In the genomic region with DNA sequence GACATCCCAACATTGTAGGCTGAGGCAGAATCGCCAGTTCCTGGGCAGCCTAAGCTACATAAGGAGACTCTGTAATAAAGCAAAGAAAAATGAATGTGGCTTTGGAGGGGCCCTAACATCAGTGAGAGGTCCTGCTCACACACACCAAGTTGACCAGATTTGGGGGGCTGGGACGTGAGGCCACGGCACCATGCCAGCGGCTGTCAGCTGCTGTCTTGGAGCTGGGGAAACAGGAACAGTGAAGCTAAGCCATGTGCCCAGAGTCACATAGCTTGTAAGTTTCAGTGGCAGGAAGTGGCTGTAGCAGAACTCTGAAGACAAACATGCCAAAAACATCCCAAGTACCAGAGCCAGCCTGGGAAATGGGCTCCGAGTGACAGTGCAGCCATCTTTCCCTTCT, we compare ENCODE assay signal across 26 mouse cellular contexts. TPM values are rescaled to one million over a fixed set of nuclear protein-coding genes. Genes with fewer than 3 reads are reported as not detected.
"Had no signal": no experiment of that assay in that cellular context is flagged by ENCODE, and none has a peak within 500 bp of the region (broad histone marks: within the 10 kb centered on the region; RNA-seq: fewer than 3 reads in every experiment).

No protein-coding gene starts in this region.

- ATAC-seq: hindbrain, embryonic 16.5 days; inflammation-experienced regulatory T-cells, adult 6 months; intestine, embryonic 15.5 days; intestine, postnatal 0 days had no signal

- H3K4me3 ChIP-seq: gastrocnemius, adult 2 months; heart, embryonic 10.5 days; heart, embryonic 12.5 days; hindbrain, embryonic 10.5 days; hindbrain, embryonic 12.5 days; intestine, embryonic 15.5 days; kidney, embryonic 15.5 days; limb, embryonic 13.5 days; limb, embryonic 15.5 days had no signal

- H3K36me3 ChIP-seq: heart, embryonic 10.5 days; heart, embryonic 12.5 days; hindbrain, embryonic 10.5 days; hindbrain, embryonic 12.5 days; intestine, embryonic 15.5 days; kidney, embryonic 15.5 days; limb, embryonic 13.5 days; limb, embryonic 15.5 days had no signal

- H3K9me3 ChIP-seq: heart, embryonic 10.5 days; heart, embryonic 12.5 days; hindbrain, embryonic 10.5 days; hindbrain, embryonic 12.5 days; intestine, embryonic 15.5 days; kidney, embryonic 15.5 days; limb, embryonic 13.5 days; limb, embryonic 15.5 days had no signal

- H3K4me1 ChIP-seq: intestine, embryonic 15.5 days; limb, embryonic 13.5 days had no signal

- DNase-seq: gastrocnemius, adult 2 months; gastrocnemius, postnatal 10 days; gastrocnemius, postnatal 25 days; heart, adult 18-20 months; heart, postnatal 10 days; heart, postnatal 4 days; kidney, adult 18-20 months; kidney, adult 8-10 months; kidney, postnatal 14 days; kidney, postnatal 36 days; layer of hippocampus, postnatal 36 days; left cerebral cortex, postnatal 4 days had no signal

- H3K27ac ChIP-seq: gastrocnemius, adult 2 months; heart, embryonic 10.5 days; hindbrain, embryonic 10.5 days; hindbrain, embryonic 12.5 days; hindbrain, embryonic 14.5 days; intestine, embryonic 15.5 days; kidney, embryonic 15.5 days; kidney, postnatal 0 days; limb, embryonic 13.5 days; limb, embryonic 15.5 days had no signal

- H3K4me2 ChIP-seq: heart, embryonic 12.5 days; hindbrain, embryonic 12.5 days; hindbrain, embryonic 14.5 days; intestine, embryonic 15.5 days; kidney, embryonic 15.5 days; limb, embryonic 13.5 days; limb, embryonic 15.5 days had no signal

- H3K9ac ChIP-seq: heart, embryonic 12.5 days; hindbrain, embryonic 12.5 days; hindbrain, embryonic 14.5 days; intestine, embryonic 15.5 days; kidney, embryonic 15.5 days; limb, embryonic 13.5 days; limb, embryonic 15.5 days had no signal

- H3K27me3 ChIP-seq: heart, embryonic 12.5 days; hindbrain, embryonic 12.5 days; intestine, embryonic 15.5 days; kidney, embryonic 15.5 days; limb, embryonic 13.5 days; limb, embryonic 15.5 days had no signal

RNA-seq across cellular contexts. Expression of gene Kcnj12, which starts 42.6 kb away (rescaled TPM):
- polyA plus RNA-seq: inflammation-experienced regulatory T-cells, adult 6 months; liver, adult 2 months had no signal
